Mouse (Mus musculus) central nervous system, embryonic 14 days (tissue): Measurements from ENCODE around the gene Galr3. TPM values are rescaled to one million over a fixed set of nuclear protein-coding genes. Genes with fewer than 3 reads are reported as not detected.

Experiments
- polyA plus RNA-seq: library from polyadenylated mRNA; depleted of rRNA; stranded (reverse); fragments of >200 nt; gene quantifications from 2 replicates; pipeline ENCODE4 v1.2.3, GENCODE M21; 2012; rRNA removed

Gene Galr3
- 0.07 and 0.24 TPM in 2 replicates for polyA plus RNA-seq

GRCm38 (mm10) chr15:79041585-79041984, at the start of gene Galr3:
Gene Galr3 (plus strand): TSS chr15:79041885.

GRCm38 (mm10) chr15:79028237-79028738, 13.4 kb upstream of the Galr3 start, which contains the start of gene H1f0:
Gene H1f0 (plus strand): TSS chr15:79028450.

GRCm38 (mm10) chr15:79062376-79063159, 20.9 kb downstream of the Galr3 start, which contains the start of gene Ankrd54:
Gene Ankrd54 (minus strand): TSS chr15:79062893.

GRCm38 (mm10) chr15:79074913-79075532, 33.3 kb downstream of the Galr3 start, which contains the start of gene Eif3l:
Gene Eif3l (plus strand): TSS chr15:79075179.

Other genes starting within 250 kb of the Galr3 start
- 3.8 and 5.4 TPM in 2 replicates for gene Card10, start 238.8 kb upstream of the Galr3 start, polyA plus RNA-seq
- 9.1 and 13.2 TPM in 2 replicates for gene Cdc42ep1, start 199.3 kb upstream of the Galr3 start, polyA plus RNA-seq
- 0.10 and 0.29 TPM in 2 replicates for gene Lgals2, start 186.4 kb upstream of the Galr3 start, polyA plus RNA-seq
- gene Gga1, start 164.7 kb upstream of the Galr3 start, polyA plus RNA-seq = 65.7 and 68.2 TPM in 2 replicates
- 0.02 and 0.03 TPM in 2 replicates for gene Gm49510, start 142.2 kb upstream of the Galr3 start, polyA plus RNA-seq
- gene Sh3bp1, start 142.1 kb upstream of the Galr3 start, polyA plus RNA-seq = 13.7 and 27.6 TPM in 2 replicates
- gene Pdxp, start 128.0 kb upstream of the Galr3 start, polyA plus RNA-seq = 87.9 and 100 TPM in 2 replicates
- gene Lgals1, start 115.2 kb upstream of the Galr3 start, polyA plus RNA-seq = 226 and 578 TPM in 2 replicates
- 41.2 and 43.8 TPM in 2 replicates for gene Nol12, start 107.0 kb upstream of the Galr3 start, polyA plus RNA-seq
- 48.5 and 58.0 TPM in 2 replicates for gene Triobp, start 94.2 kb upstream of the Galr3 start, polyA plus RNA-seq
- 278 and 348 TPM in 2 replicates for gene H1f0, start 13.4 kb upstream of the Galr3 start, polyA plus RNA-seq
- gene Ankrd54, start 21.0 kb downstream of the Galr3 start, polyA plus RNA-seq = 58.6 and 61.8 TPM in 2 replicates
- gene Eif3l, start 33.3 kb downstream of the Galr3 start, polyA plus RNA-seq = 173 and 188 TPM in 2 replicates
- gene Micall1, start 67.0 kb downstream of the Galr3 start, polyA plus RNA-seq = 22.3 and 27.5 TPM in 2 replicates
- 182 and 194 TPM in 2 replicates for gene Polr2f, start 99.1 kb downstream of the Galr3 start, polyA plus RNA-seq
- gene 1700088E04Rik, start 99.4 kb downstream of the Galr3 start, polyA plus RNA-seq = 16.1 and 16.8 TPM in 2 replicates
- gene Sox10, start 123.4 kb downstream of the Galr3 start, polyA plus RNA-seq = 5.8 and 20.4 TPM in 2 replicates
- 117 and 118 TPM in 2 replicates for gene Pick1, start 187.3 kb downstream of the Galr3 start, polyA plus RNA-seq
- 2.3 TPM in 2 replicates for gene Gm49486, start 187.5 kb downstream of the Galr3 start, polyA plus RNA-seq
- 0.34 and 0.35 TPM in 2 replicates for gene Slc16a8, start 212.9 kb downstream of the Galr3 start, polyA plus RNA-seq
- gene Baiap2l2, start 243.7 kb downstream of the Galr3 start, polyA plus RNA-seq = 1.6 and 1.7 TPM in 2 replicates